Mouse (Mus musculus) stomach, postnatal 0 days (tissue): ENCODE data around the gene Mettl21c.

Source experiments
- CTCF ChIP-seq: IDR thresholded peaks from 2 replicates; pipeline ENCODE4 v1.5.1; 2016; ENCODE audit warnings: antibody characterized with exemption, low read depth, mild to moderate bottlenecking, moderate library complexity
- EP300 ChIP-seq: optimal IDR thresholded peaks from 2 replicates; pipeline ENCODE3; 2016; ENCODE audit warnings: antibody characterized with exemption

GRCm38 (mm10) chr1:43964381-43964780 is 55.5 kb downstream of the Mettl21c start:
- TF ChIP-seq CTCF (no peak), EP300 (no peak)
